Mouse (Mus musculus) lung, postnatal 0 days (tissue): ENCODE data around the gene Procr. TPM values are rescaled to one million over a fixed set of nuclear protein-coding genes. Genes with fewer than 3 reads are reported as not detected.

Experiments
- ATAC-seq: fragments of 200-750 bp; cut with Nextera tagmentation; 2 replicates; pipeline ENCODE4 v1.8.0; 2017; ENCODE audit warnings: moderate library complexity
- DNase-seq: peaks from one replicate; pipeline ENCODE4 v3.0.0-alpha.2; 2016; ENCODE audit warnings: low spot score
- H3K27ac ChIP-seq: fragments of 300-500 bp; sonication (generic); 2 replicates; pipeline ENCODE4 v1.5.1; 2014; ENCODE audit warnings: antibody characterized with exemption, mild to moderate bottlenecking, low read length, mixed read lengths
- H3K27me3 ChIP-seq: fragments of 300-500 bp; sonication (generic); replicated peaks from 2 replicates; pipeline ENCODE4 v1.6.1; 2014; ENCODE audit warnings: low read length, mixed read lengths; ENCODE audit not compliant: insufficient read depth
- H3K36me3 ChIP-seq: fragments of 300-500 bp; sonication (generic); 2 replicates; pipeline ENCODE4 v1.6.1; 2014; ENCODE audit warnings: low read length, mixed read lengths; ENCODE audit not compliant: insufficient read depth
- H3K4me1 ChIP-seq: fragments of 300-500 bp; sonication (generic); 2 replicates; pipeline ENCODE4 v1.6.1; 2014; ENCODE audit warnings: antibody characterized with exemption, low read depth, low read length, mixed read lengths; ENCODE audit not compliant: insufficient read depth
- H3K4me2 ChIP-seq: fragments of 300-500 bp; sonication (generic); replicated peaks from 2 replicates; pipeline ENCODE4 v1.6.1; 2014; ENCODE audit warnings: low read depth, mild to moderate bottlenecking, low read length, moderate library complexity, mixed read lengths
- H3K4me3 ChIP-seq: fragments of 300-500 bp; sonication (generic); 2 replicates; pipeline ENCODE4 v1.5.1; 2014; ENCODE audit warnings: low read depth, low read length
- H3K9ac ChIP-seq: fragments of 300-500 bp; sonication (generic); replicated peaks from 2 replicates; pipeline ENCODE4 v1.6.1; 2014; ENCODE audit warnings: low read depth, mild to moderate bottlenecking
- H3K9me3 ChIP-seq: fragments of 300-500 bp; sonication (generic); 2 replicates; pipeline ENCODE4 v1.6.1; 2016; ENCODE audit warnings: low read length, mixed read lengths
- CTCF ChIP-seq: IDR thresholded peaks from 2 replicates; pipeline ENCODE4 v1.5.1; 2016; ENCODE audit warnings: antibody characterized with exemption, mild to moderate bottlenecking
- EP300 ChIP-seq: IDR thresholded peaks from 2 replicates; pipeline ENCODE4 v1.6.1; 2016; ENCODE audit warnings: antibody characterized with exemption, mild to moderate bottlenecking, control low read depth
- WGBS: fragments of 180-500 bp; shearing (Covaris S2); extraction: QIAGEN DNeasy Blood & Tissue Kit; methylation state at CpG from one replicate; pipeline ENCODE4 v1.1.7; 2014; 5-methylcytosine and 5-hydroxymethylcytosine counted together
- polyA plus RNA-seq: library from polyadenylated mRNA; unstranded; fragments of >200 nt; fragmentation: Nextera tagmentation; extraction: Ambion mirVana; gene quantifications from 2 replicates; pipeline ENCODE4 v1.2.1, GENCODE M21; 2015

The Procr gene
- polyA plus RNA-seq, 1 experiment from 2014 or later = 9.1 TPM

GRCm38 (mm10) chr2:155764679-155765418 lies 13.9 kb downstream of the Procr start:
- WGBS = 43% methylated on average over 13 of the region's 13 CpGs
- Histone ChIP-seq H3K4me2 (no peak overlapping the region), H3K36me3 (no peaks in the 10 kb centered on the region), H3K9ac (no peak overlapping the region), H3K4me3 (no peak overlapping the region), H3K9me3 (no peaks in the 10 kb centered on the region), H3K27me3 (no peaks in the 10 kb centered on the region), H3K27ac (no peak overlapping the region), H3K4me1 (no peaks in the 10 kb centered on the region)
- ATAC-seq (peak; percentile 62), DNase-seq (peak; percentile 83)
- TF ChIP-seq CTCF (peak; percentile 85), EP300 (no peak)

- no peak for TF ChIP-seq CTCF
- no peak for TF ChIP-seq EP300
- H3K4me2 ChIP-seq = no peak overlapping the region
- no peaks in the 10 kb centered on the region for H3K4me1 ChIP-seq
- H3K36me3 ChIP-seq = no peaks in the 10 kb centered on the region
- no peaks in the 10 kb centered on the region for H3K9me3 ChIP-seq
- H3K27ac ChIP-seq = no peak overlapping the region
- H3K27me3 ChIP-seq = peaks cover 27% of the 10 kb centered on the region
- H3K4me3 ChIP-seq = no peak overlapping the region
- H3K9ac ChIP-seq = no peak overlapping the region
- WGBS = 46% methylated on average over 4 of the region's 4 CpGs
- ATAC-seq = no peak
- no peak for DNase-seq
Measured at GRCm38 (mm10) chr2:155773664-155774063, 22.7 kb downstream of the Procr start.

DNA sequence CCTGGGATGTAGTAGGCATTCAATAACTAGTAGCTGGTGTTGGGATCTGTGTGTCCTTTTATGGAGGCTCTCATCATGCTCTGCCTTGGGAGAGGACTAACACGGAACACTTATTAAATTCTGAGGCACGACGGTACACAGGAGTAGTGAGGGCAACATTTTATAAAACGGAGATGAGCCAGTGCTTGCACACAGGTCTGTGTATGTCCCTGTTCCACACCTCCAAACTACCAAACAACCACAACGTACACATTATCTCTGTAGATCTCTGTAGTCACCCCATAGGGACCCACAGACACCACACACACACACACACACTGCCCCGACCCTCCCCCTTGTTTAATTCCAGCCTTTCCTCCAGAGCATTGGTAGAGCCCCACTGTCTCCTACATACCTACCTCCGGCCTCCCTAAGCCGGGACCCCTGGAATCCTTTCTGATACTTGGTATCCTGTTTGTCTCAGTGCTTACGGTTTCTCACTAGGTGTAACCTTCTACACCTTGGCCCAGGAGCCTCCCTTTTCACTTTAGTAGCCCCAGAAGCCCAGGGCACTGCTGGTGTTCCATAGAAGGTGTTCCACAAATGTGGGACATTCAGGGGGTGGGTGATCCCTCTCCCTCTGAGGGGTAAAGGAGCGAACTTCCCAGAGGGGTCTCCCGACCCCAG lies 23.5 kb downstream of the Procr start:
- DNase-seq (no peak), ATAC-seq (no peak)
- Histone ChIP-seq H3K36me3 (no peaks in the 10 kb centered on the region), H3K9me3 (no peaks in the 10 kb centered on the region), H3K9ac (no peak overlapping the region), H3K27ac (no peak overlapping the region), H3K4me3 (no peak overlapping the region), H3K4me2 (no peak overlapping the region), H3K27me3 (peaks cover 27% of the 10 kb centered on the region), H3K4me1 (no peaks in the 10 kb centered on the region)
- WGBS = 51% methylated on average over 11 of the region's 11 CpGs
- TF ChIP-seq CTCF (no peak), EP300 (no peak)

- peaks cover 27% of the 10 kb centered on the region for H3K27me3 ChIP-seq
- 6% methylated on average over 35 of the region's 100 CpGs for WGBS
- no peaks in the 10 kb centered on the region for H3K36me3 ChIP-seq
- DNase-seq (no peak), ATAC-seq (peak; percentile 54)
- no peak within 1 kb of the TSS for H3K27ac ChIP-seq
- TF ChIP-seq CTCF (no peak), EP300 (no peak)
- no peaks in the 10 kb centered on the region for H3K9me3 ChIP-seq
- H3K4me2 ChIP-seq = peak within 1 kb of the TSS; percentile 95
- no peaks in the 10 kb centered on the region for H3K4me1 ChIP-seq
- peak within 1 kb of the TSS; percentile 45 for H3K4me3 ChIP-seq
- no peak within 1 kb of the TSS for H3K9ac ChIP-seq
Measured at GRCm38 (mm10) chr2:155774927-155775684, 24.2 kb downstream of the Procr start, which contains the start of gene Mmp24. TSS of gene Mmp24 (plus strand) at chr2:155775342.

- no peaks in the 10 kb centered on the region for H3K4me1 ChIP-seq
- H3K4me2 ChIP-seq = peak overlapping the region; percentile 95
- H3K27me3 ChIP-seq = peaks cover 27% of the 10 kb centered on the region
- no peaks in the 10 kb centered on the region for H3K9me3 ChIP-seq
- peak; percentile 71 for DNase-seq
- no peaks in the 10 kb centered on the region for H3K36me3 ChIP-seq
- no peak overlapping the region for H3K27ac ChIP-seq
- peak; percentile 93 for ATAC-seq
- H3K4me3 ChIP-seq = peak overlapping the region; percentile 45
- no peak for TF ChIP-seq CTCF
- no peak for TF ChIP-seq EP300
- 2% methylated on average over 42 of the region's 44 CpGs for WGBS
- H3K9ac ChIP-seq = no peak overlapping the region
Measured at GRCm38 (mm10) chr2:155775685-155776263, 24.9 kb downstream of the Procr start.
